Mouse (Mus musculus): Measurements from ENCODE around the gene Cd320. TPM values are rescaled to one million over a fixed set of nuclear protein-coding genes. Genes with fewer than 3 reads are reported as not detected.

Cd320 gene
- 22.6 and 27.1 TPM in 2 replicates for polyA plus RNA-seq (2015; fragmentation: Nextera tagmentation; extraction: Ambion mirVana)

GRCm38 (mm10) chr17:33842966-33843795 is at the start of gene Cd320:
Gene Cd320, plus strand, starts transcription at chr17:33843091.

GRCm38 (mm10) chr17:33810334-33811141 is 32.4 kb upstream of the Cd320 start, which contains the start of gene Kank3:
Gene Kank3, plus strand, starts transcription at chr17:33810519.

GRCm38 (mm10) chr17:33824084-33824996 is 18.6 kb upstream of the Cd320 start, which contains the start of the genes Rps28 and Ndufa7:
Gene Rps28, minus strand, starts transcription at chr17:33824562.
Gene Ndufa7, plus strand, starts transcription at chr17:33824572.

GRCm38 (mm10) chr17:33873537-33873936 is 30.6 kb downstream of the Cd320 start, which contains the start of gene Gm7029:
Gene Gm7029, plus strand, starts transcription at chr17:33873837.

GRCm38 (mm10) chr17:33890533-33891059 is 47.7 kb downstream of the Cd320 start, which contains the start of gene Kifc1:
Gene Kifc1, minus strand, starts transcription at chr17:33890661.

Small RNA genes lying within 50 kb of the gene (microRNA-seq; reads per million reads assigned to microRNA genes)
- gene Gm27740: not detected

Other genes starting within 250 kb of the Cd320 start
- gene Zfp414, start 214.0 kb upstream of the Cd320 start, polyA plus RNA-seq (2015; fragmentation: Nextera tagmentation; extraction: Ambion mirVana): 31.3 and 32.4 TPM in 2 replicates
- gene Pram1, start 205.0 kb upstream of the Cd320 start, polyA plus RNA-seq (2015; fragmentation: Nextera tagmentation; extraction: Ambion mirVana): 0.41 and 1.3 TPM in 2 replicates
- 109 and 132 TPM in 2 replicates for gene Hnrnpm, start 156.2 kb upstream of the Cd320 start, polyA plus RNA-seq (2015; fragmentation: Nextera tagmentation; extraction: Ambion mirVana)
- 87.0 and 101 TPM in 2 replicates for gene March2, start 124.4 kb upstream of the Cd320 start, polyA plus RNA-seq (2015; fragmentation: Nextera tagmentation; extraction: Ambion mirVana)
- 246 and 249 TPM in 2 replicates for gene Rab11b, start 82.6 kb upstream of the Cd320 start, polyA plus RNA-seq (2015; fragmentation: Nextera tagmentation; extraction: Ambion mirVana)
- 32.3 and 36.8 TPM in 2 replicates for gene Angptl4, start 61.3 kb upstream of the Cd320 start, polyA plus RNA-seq (2015; fragmentation: Nextera tagmentation; extraction: Ambion mirVana)
- gene Kank3, start 32.6 kb upstream of the Cd320 start, polyA plus RNA-seq (2015; fragmentation: Nextera tagmentation; extraction: Ambion mirVana): 21.2 and 23.5 TPM in 2 replicates
- 778 and 855 TPM in 2 replicates for gene Rps28, start 18.5 kb upstream of the Cd320 start, polyA plus RNA-seq (2015; fragmentation: Nextera tagmentation; extraction: Ambion mirVana)
- gene Ndufa7, start 18.5 kb upstream of the Cd320 start, polyA plus RNA-seq (2015; fragmentation: Nextera tagmentation; extraction: Ambion mirVana): 513 and 574 TPM in 2 replicates
- not detected in 2 replicates for gene Gm7029, start 30.7 kb downstream of the Cd320 start, polyA plus RNA-seq (2015; fragmentation: Nextera tagmentation; extraction: Ambion mirVana)
- 1.3 and 1.9 TPM in 2 replicates for gene Kifc1, start 47.6 kb downstream of the Cd320 start, polyA plus RNA-seq (2015; fragmentation: Nextera tagmentation; extraction: Ambion mirVana)
- gene Platr17, start 62.0 kb downstream of the Cd320 start, polyA plus RNA-seq (2015; fragmentation: Nextera tagmentation; extraction: Ambion mirVana): 0.20 and 0.88 TPM in 2 replicates
- 23.1 and 26.3 TPM in 2 replicates for gene Daxx, start 66.3 kb downstream of the Cd320 start, polyA plus RNA-seq (2015; fragmentation: Nextera tagmentation; extraction: Ambion mirVana)
- 68.1 and 71.1 TPM in 2 replicates for gene Tapbp, start 72.8 kb downstream of the Cd320 start, polyA plus RNA-seq (2015; fragmentation: Nextera tagmentation; extraction: Ambion mirVana)
- gene Zbtb22, start 72.8 kb downstream of the Cd320 start, polyA plus RNA-seq (2015; fragmentation: Nextera tagmentation; extraction: Ambion mirVana): 12.5 and 13.1 TPM in 2 replicates
- 23.8 and 27.2 TPM in 2 replicates for gene Rgl2, start 86.5 kb downstream of the Cd320 start, polyA plus RNA-seq (2015; fragmentation: Nextera tagmentation; extraction: Ambion mirVana)
- gene Pfdn6, start 97.3 kb downstream of the Cd320 start, polyA plus RNA-seq (2015; fragmentation: Nextera tagmentation; extraction: Ambion mirVana): 93.9 and 108 TPM in 2 replicates
- 18.0 and 19.4 TPM in 2 replicates for gene Wdr46, start 97.6 kb downstream of the Cd320 start, polyA plus RNA-seq (2015; fragmentation: Nextera tagmentation; extraction: Ambion mirVana)
- 6.4 and 6.7 TPM in 2 replicates for gene B3galt4, start 108.4 kb downstream of the Cd320 start, polyA plus RNA-seq (2015; fragmentation: Nextera tagmentation; extraction: Ambion mirVana)
- gene Vps52, start 112.7 kb downstream of the Cd320 start, polyA plus RNA-seq (2015; fragmentation: Nextera tagmentation; extraction: Ambion mirVana): 28.7 and 29.0 TPM in 2 replicates
- gene Rps18, start 112.9 kb downstream of the Cd320 start, polyA plus RNA-seq (2015; fragmentation: Nextera tagmentation; extraction: Ambion mirVana): 1,535 and 1,858 TPM in 2 replicates
- 97.3 and 136 TPM in 2 replicates for gene H2-K1, start 157.3 kb downstream of the Cd320 start, polyA plus RNA-seq (2015; fragmentation: Nextera tagmentation; extraction: Ambion mirVana)
- gene Ring1, start 181.6 kb downstream of the Cd320 start, polyA plus RNA-seq (2015; fragmentation: Nextera tagmentation; extraction: Ambion mirVana): 12.7 and 13.4 TPM in 2 replicates
- 39.1 and 39.5 TPM in 2 replicates for gene H2-Ke6, start 185.0 kb downstream of the Cd320 start, polyA plus RNA-seq (2015; fragmentation: Nextera tagmentation; extraction: Ambion mirVana)
- 139 and 141 TPM in 2 replicates for gene Slc39a7, start 188.6 kb downstream of the Cd320 start, polyA plus RNA-seq (2015; fragmentation: Nextera tagmentation; extraction: Ambion mirVana)
- 22.6 and 25.7 TPM in 2 replicates for gene Rxrb, start 188.7 kb downstream of the Cd320 start, polyA plus RNA-seq (2015; fragmentation: Nextera tagmentation; extraction: Ambion mirVana)
- 0.26 and 0.34 TPM in 2 replicates for gene Col11a2, start 196.3 kb downstream of the Cd320 start, polyA plus RNA-seq (2015; fragmentation: Nextera tagmentation; extraction: Ambion mirVana)
- gene H2-Oa, start 249.2 kb downstream of the Cd320 start, polyA plus RNA-seq (2015; fragmentation: Nextera tagmentation; extraction: Ambion mirVana): 0.24 TPM in 1 of 2 replicates, not detected in the other

Data from urinary bladder, postnatal 0 days (tissue).